Mouse (Mus musculus) liver, adult 2 months (tissue): ENCODE data around the gene Anapc1. TPM values are rescaled to one million over a fixed set of nuclear protein-coding genes. Genes with fewer than 3 reads are reported as not detected.

ENCODE experiments used
- DNase-seq: peaks from one replicate; pipeline ENCODE4 v3.0.0-alpha.2; 2011; ENCODE audit warnings: low read depth, low spot score; ENCODE audit errors: extremely low read depth
- H3K27ac ChIP-seq: fragments of 200-500 bp; replicated peaks from 2 replicates; pipeline ENCODE4 v1.5.1; 2012; ENCODE audit warnings: low read depth, mild to moderate bottlenecking, control low read depth, inconsistent platforms, low read length; ENCODE audit not compliant: insufficient read depth
- H3K27me3 ChIP-seq: fragments of 200-500 bp; 2 replicates; pipeline ENCODE4 v1.6.1; 2012; ENCODE audit warnings: mild to moderate bottlenecking, moderate library complexity, low read length, inconsistent platforms; ENCODE audit not compliant: control insufficient read depth, insufficient read depth
- H3K36me3 ChIP-seq: fragments of 200-500 bp; 2 replicates; pipeline ENCODE4 v1.6.1; 2012; ENCODE audit warnings: low read length, inconsistent platforms; ENCODE audit not compliant: control insufficient read depth, insufficient read depth
- H3K4me1 ChIP-seq: fragments of 200-500 bp; 2 replicates; pipeline ENCODE4 v1.6.1; 2011; ENCODE audit warnings: low read length; ENCODE audit not compliant: control insufficient read depth, insufficient read depth
- H3K4me3 ChIP-seq: fragments of 200-500 bp; 2 replicates; pipeline ENCODE4 v1.5.1; 2011; ENCODE audit warnings: low read depth, mild to moderate bottlenecking, control low read depth, low read length, moderate library complexity; ENCODE audit not compliant: insufficient read depth
- H3K79me2 ChIP-seq: fragments of 200-500 bp; 2 replicates; pipeline ENCODE4 v1.6.1; 2012; ENCODE audit warnings: inconsistent platforms, mild to moderate bottlenecking, low read length, moderate library complexity; ENCODE audit not compliant: control insufficient read depth, insufficient read depth
- H3K9ac ChIP-seq: fragments of 200-500 bp; 2 replicates; pipeline ENCODE4 v1.6.1; 2012; ENCODE audit warnings: low read depth, mild to moderate bottlenecking, control low read depth, inconsistent platforms, low read length
- CTCF ChIP-seq: fragments of 200-500 bp; IDR thresholded peaks from 2 replicates; pipeline ENCODE4 v1.5.1; 2011; ENCODE audit warnings: low read depth, low read length, control low read depth
- POLR2A ChIP-seq: fragments of 200-500 bp; IDR thresholded peaks from 2 replicates; pipeline ENCODE4 v1.6.1; 2011; ENCODE audit warnings: low read length, control low read depth; ENCODE audit not compliant: insufficient read depth; ENCODE audit errors: extremely low read depth
- WGBS: fragments of 180-500 bp; shearing (Covaris S2); methylation state at CpG from one replicate; pipeline ENCODE4 v1.1.7; 2018; 5-methylcytosine and 5-hydroxymethylcytosine counted together
- polyA plus RNA-seq: library from polyadenylated mRNA; depleted of rRNA; stranded (reverse); fragments of >200 nt; gene quantifications from 2 replicates; pipeline ENCODE4 v1.2.3, GENCODE M21; 2012; rRNA removed
- total RNA-seq: library from RNA; depleted of rRNA; stranded (reverse); fragments of >200 nt; gene quantifications from 2 replicates; pipeline ENCODE4 v1.2.3, GENCODE M21; 2014; rRNA removed

The Anapc1 gene
- total RNA-seq (33.0 and 42.8 TPM in 2 replicates), polyA plus RNA-seq (18.4 and 22.3 TPM in 2 replicates)

GRCm38 (mm10) chr2:128686921-128687557 lies at the start of gene Anapc1:
Anapc1 (minus strand) TSS chr2:128687391.
- peaks cover 4% of the 10 kb centered on the region; the same call in 1 of the 2 replicates for H3K4me1 ChIP-seq
- no peaks in the 10 kb centered on the region for H3K27me3 ChIP-seq
- TF ChIP-seq POLR2A (peak; percentile 58; the same call in 1 of the 2 replicates), CTCF (no peak)
- under 1% methylated on average over 58 of the region's 58 CpGs for WGBS
- H3K79me2 ChIP-seq = peaks cover 4% of the 10 kb centered on the region; the same call in 1 of the 2 replicates
- peak within 1 kb of the TSS; percentile 94 for H3K4me3 ChIP-seq
- peaks cover 8% of the 10 kb centered on the region; the same call in 1 of the 2 replicates for H3K36me3 ChIP-seq
- DNase-seq = peak; percentile 86
- H3K9ac ChIP-seq = peak within 1 kb of the TSS; percentile 97
- H3K27ac ChIP-seq = peak within 1 kb of the TSS; percentile 62

DNA sequence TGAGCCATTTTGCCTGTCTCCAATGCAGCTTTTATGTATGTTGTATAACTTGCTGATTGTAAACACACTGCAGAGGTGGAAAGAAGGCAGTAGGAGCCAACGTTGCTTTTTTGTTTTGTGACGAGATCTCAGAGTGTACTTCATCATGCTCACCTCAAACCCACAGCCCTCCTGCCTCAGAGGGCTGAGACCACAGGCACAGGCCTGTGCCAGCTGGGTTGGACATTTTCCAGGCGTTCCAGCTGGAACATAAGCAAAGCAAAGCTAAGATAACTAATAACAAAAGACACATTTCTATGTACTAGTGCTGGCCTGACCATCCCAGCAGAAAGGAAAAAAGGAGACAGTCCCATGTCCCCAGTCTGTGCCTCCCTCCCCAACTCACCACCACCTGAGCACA lies 47.9 kb upstream of the Anapc1 start:
- TF ChIP-seq CTCF = no peak
- TF ChIP-seq POLR2A = no peak
- no peak overlapping the region for H3K27ac ChIP-seq
- no peak for DNase-seq
- H3K79me2 ChIP-seq = peaks cover 6% of the 10 kb centered on the region; the same call in 1 of the 2 replicates
- H3K36me3 ChIP-seq = peaks cover 11% of the 10 kb centered on the region; the same call in 1 of the 2 replicates
- peaks cover 6% of the 10 kb centered on the region for H3K4me1 ChIP-seq
- H3K9ac ChIP-seq = no peak overlapping the region
- H3K27me3 ChIP-seq = no peaks in the 10 kb centered on the region
- 53% methylated on average over 3 of the region's 3 CpGs for WGBS
- no peak overlapping the region for H3K4me3 ChIP-seq

- peaks cover 2% of the 10 kb centered on the region for H3K4me1 ChIP-seq
- 83% methylated on average over 1 of the region's 1 CpGs for WGBS
- no peaks in the 10 kb centered on the region for H3K27me3 ChIP-seq
- no peak overlapping the region for H3K9ac ChIP-seq
- H3K4me3 ChIP-seq = no peak overlapping the region
- peaks cover 6% of the 10 kb centered on the region; the same call in 1 of the 2 replicates for H3K79me2 ChIP-seq
- DNase-seq = no peak
- H3K27ac ChIP-seq = no peak overlapping the region
- TF ChIP-seq POLR2A = no peak
- TF ChIP-seq CTCF = no peak
- peaks cover 13% of the 10 kb centered on the region for H3K36me3 ChIP-seq
Measured at GRCm38 (mm10) chr2:128731951-128732350, 44.8 kb upstream of the Anapc1 start.

DNA sequence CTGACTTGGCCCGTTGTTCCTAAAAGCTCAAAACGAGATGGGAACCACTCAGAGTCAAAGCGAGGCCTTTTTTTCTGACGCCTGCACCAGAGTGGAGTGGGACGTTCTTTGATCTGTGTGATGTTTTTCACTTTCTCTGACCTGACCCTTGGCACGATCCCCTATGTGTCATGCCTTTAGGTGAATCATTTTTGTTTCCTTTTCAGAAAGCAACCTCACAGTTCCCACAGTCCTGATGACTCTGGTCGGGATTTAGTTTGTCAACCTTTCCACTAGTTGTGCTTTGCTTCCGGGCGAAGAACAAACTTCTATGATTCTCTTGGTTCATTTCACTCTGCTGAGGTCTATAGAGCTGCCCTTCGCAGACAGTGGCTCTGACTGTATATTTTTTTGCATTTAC lies 44.3 kb upstream of the Anapc1 start:
- no peak overlapping the region for H3K27ac ChIP-seq

DNA sequence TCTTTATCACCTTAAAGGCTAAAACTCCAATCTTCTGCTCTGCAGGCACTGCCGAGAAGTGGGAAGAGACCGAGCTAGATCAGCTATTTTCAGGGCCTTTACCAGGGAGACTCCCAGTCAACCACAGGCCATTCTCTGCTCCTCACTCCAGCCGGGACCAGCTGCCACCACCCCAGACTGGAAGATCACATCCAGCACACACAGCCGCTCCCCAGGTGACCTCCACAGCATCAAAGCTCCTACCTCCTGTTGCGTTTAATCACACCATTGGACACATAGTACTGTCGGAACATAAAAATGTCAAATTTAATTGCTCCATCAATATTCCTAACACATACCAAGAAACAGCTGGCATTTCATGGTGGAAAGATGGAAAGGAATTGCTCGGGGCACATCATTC lies 42.0 kb upstream of the Anapc1 start:
- WGBS = 82% methylated on average over 7 of the region's 7 CpGs
- no peak for DNase-seq
- Histone ChIP-seq H3K4me3 (no peak overlapping the region), H3K27ac (no peak overlapping the region), H3K9ac (no peak overlapping the region), H3K27me3 (no peaks in the 10 kb centered on the region), H3K4me1 (no peaks in the 10 kb centered on the region; the same call in none of the 2 replicates), H3K79me2 (peaks cover 5% of the 10 kb centered on the region; the same call in 1 of the 2 replicates), H3K36me3 (peaks cover 9% of the 10 kb centered on the region)
- TF ChIP-seq POLR2A (no peak), CTCF (no peak)

More for the DNA sequence above, 44.3 kb upstream of the Anapc1 start:
- Histone ChIP-seq H3K27me3 (no peaks in the 10 kb centered on the region), H3K4me3 (no peak overlapping the region), H3K9ac (no peak overlapping the region), H3K4me1 (peaks cover 2% of the 10 kb centered on the region), H3K36me3 (peaks cover 13% of the 10 kb centered on the region), H3K79me2 (peaks cover 6% of the 10 kb centered on the region; the same call in 1 of the 2 replicates)
- TF ChIP-seq POLR2A (no peak), CTCF (no peak)
- 26% methylated on average over 10 of the region's 10 CpGs for WGBS
- peak; percentile 64 for DNase-seq

GRCm38 (mm10) chr2:128728066-128728465 lies 40.9 kb upstream of the Anapc1 start:
- no peak overlapping the region for H3K9ac ChIP-seq
- no peak overlapping the region for H3K27ac ChIP-seq
- WGBS = 60% methylated on average over 4 of the region's 4 CpGs
- peaks cover 6% of the 10 kb centered on the region for H3K36me3 ChIP-seq
- no peak for DNase-seq
- TF ChIP-seq POLR2A = no peak
- TF ChIP-seq CTCF = no peak
- H3K4me1 ChIP-seq = no peaks in the 10 kb centered on the region; the same call in none of the 2 replicates
- H3K79me2 ChIP-seq = peaks cover 4% of the 10 kb centered on the region; the same call in 1 of the 2 replicates
- no peaks in the 10 kb centered on the region for H3K27me3 ChIP-seq
- no peak overlapping the region for H3K4me3 ChIP-seq
